Mouse (Mus musculus): ENCODE measurements around the gene Srgap3.

The Srgap3 gene

DNA sequence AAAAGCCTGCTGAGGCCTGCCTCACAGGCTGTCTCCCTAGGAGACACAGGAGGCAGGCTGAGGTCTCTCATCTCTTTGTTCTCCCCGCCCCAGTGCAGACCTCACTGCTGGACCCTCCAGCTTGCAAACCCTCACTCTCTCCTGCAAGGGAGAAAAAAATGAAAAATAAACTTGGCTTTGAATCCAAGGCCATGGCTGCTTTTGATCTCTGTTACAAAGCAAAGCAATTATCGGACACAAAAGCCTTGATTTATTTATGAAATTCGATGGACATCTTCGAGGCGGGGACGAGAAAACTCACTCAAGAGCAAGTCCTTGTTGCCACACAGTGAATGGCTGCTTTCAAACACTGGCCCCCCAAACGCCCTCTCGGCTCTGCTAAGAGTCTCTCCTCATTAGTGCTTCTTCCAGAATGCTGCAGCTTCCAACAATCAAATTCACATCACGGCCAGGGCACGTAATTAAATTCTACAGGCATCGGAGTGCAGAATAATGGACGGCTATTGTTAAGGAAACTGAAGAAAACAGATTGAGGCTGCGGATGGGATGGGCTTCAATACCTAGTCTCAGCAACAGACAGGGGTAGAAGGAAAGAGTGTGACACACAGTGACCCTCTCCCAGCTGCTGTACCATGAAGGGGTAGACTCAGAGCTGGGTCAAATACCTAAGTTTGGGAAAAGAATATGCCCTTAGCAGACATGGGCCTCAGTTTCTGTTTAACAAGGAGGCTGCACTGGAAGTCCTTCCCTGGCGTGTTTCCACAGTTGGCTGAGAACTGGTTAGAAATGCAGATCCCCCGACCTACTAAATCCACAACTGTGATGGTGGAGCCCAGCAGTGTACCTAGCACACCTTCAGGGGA, 137.2 kb downstream of the Srgap3 start:
- peak; percentile 54 for DNase-seq

- peak; percentile 13 for DNase-seq
These were observed 138.3 kb downstream of the Srgap3 start for GRCm38 (mm10) chr6:112808738-112809137.

GRCm38 (mm10) chr6:112801917-112802316, 145.1 kb downstream of the Srgap3 start:
- no peak for DNase-seq

- no peak for DNase-seq
These were observed 148.7 kb downstream of the Srgap3 start for GRCm38 (mm10) chr6:112798378-112798777.

- DNase-seq = no peak
These were observed 150.5 kb downstream of the Srgap3 start for GRCm38 (mm10) chr6:112796607-112797006.

- DNase-seq = no peak
These were observed 153.2 kb downstream of the Srgap3 start for GRCm38 (mm10) chr6:112793887-112794286.

GRCm38 (mm10) chr6:112789901-112790300, 157.2 kb downstream of the Srgap3 start:
- no peak for DNase-seq

- no peak for DNase-seq
These were observed 158.4 kb downstream of the Srgap3 start for GRCm38 (mm10) chr6:112788617-112789016.

DNA sequence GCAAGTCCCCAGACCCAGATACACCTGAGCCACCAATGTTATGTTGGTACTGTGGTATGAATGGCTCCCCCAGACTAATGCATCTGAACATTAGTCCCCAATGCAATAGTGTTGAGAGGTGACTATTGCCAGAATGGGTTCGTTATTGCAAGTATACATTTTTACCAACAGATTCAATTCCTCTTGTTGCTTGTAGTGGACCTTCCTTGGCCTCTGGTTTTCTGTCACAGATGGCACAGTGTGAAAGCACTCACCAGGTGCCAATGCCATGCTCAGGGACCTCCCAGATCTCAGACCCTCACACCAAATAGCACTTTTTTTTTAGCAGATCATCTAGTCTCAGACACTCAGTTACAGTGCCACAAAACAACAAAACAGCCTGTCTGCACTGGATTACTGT, 158.9 kb downstream of the Srgap3 start:
- no peak for DNase-seq

GRCm38 (mm10) chr6:112781409-112782093, 165.5 kb downstream of the Srgap3 start:
- DNase-seq = no peak

GRCm38 (mm10) chr6:112778211-112778610, 168.9 kb downstream of the Srgap3 start:
- peak; percentile 79 for DNase-seq

- no peak for DNase-seq
These were observed 170.3 kb downstream of the Srgap3 start for GRCm38 (mm10) chr6:112776718-112777117.

- no peak for DNase-seq
These were observed 173.3 kb downstream of the Srgap3 start for GRCm38 (mm10) chr6:112773754-112774153.

- no peak for DNase-seq
These were observed 176.1 kb downstream of the Srgap3 start for GRCm38 (mm10) chr6:112770996-112771395.

DNA sequence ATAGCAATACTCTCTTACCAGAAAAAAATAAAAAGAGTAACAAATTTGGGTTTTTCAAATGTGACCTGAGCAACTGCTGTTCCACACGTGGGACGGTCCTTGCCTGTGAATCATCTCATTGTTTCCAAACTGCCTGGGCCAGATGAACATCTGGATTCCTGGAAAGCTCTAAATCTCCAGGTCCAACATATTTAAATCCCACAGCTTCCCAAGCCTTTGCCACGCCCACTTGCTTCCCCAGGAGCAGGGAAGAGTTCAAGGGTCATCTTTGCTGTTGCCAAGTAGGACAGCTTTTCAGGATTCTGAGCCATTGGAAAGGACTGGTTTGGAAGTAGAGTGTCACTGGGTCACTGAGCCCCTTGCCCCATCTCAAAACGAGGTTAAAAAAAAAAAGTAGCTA, 188.5 kb downstream of the Srgap3 start:
- no peak for DNase-seq

DNA sequence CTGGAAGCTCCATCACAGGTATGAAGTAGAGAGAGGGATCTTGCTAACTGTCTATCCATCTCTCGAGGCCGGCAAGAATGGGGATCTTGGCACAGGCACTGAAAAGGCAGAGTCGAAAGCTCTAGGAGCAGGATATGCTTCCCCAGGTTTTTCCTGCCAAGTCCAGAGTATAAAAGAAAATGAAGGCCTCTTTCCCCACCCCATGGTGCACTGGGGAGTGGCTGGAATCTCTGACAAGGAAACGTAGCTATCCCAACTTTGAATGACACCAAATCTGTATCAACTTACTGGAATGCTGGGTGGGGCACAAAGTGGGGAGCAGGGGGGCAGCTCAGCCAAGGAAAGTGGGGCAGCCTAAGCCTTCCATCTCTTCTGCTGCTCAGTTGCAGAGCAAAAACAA, 190.2 kb downstream of the Srgap3 start:
- no peak for DNase-seq

DNA sequence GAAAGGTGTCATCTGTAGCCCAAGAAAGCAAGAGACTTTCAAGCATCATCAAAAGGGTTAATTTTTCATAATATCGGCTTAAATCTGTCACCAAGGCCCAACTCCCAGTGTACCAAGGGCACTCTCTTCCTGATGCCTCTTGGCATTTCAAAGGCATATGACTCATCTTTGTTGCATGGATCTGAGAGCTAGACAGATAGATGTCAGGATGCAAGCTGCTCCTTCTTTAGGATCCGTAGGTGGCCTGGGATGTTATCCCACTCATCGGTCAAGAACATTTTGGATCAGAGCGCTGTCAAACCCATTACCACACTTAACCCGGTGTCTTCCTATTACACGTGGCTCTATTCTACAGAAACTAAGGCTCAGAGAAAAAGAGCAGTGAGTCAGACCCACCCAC, 192.1 kb downstream of the Srgap3 start:
- DNase-seq = no peak

DNA sequence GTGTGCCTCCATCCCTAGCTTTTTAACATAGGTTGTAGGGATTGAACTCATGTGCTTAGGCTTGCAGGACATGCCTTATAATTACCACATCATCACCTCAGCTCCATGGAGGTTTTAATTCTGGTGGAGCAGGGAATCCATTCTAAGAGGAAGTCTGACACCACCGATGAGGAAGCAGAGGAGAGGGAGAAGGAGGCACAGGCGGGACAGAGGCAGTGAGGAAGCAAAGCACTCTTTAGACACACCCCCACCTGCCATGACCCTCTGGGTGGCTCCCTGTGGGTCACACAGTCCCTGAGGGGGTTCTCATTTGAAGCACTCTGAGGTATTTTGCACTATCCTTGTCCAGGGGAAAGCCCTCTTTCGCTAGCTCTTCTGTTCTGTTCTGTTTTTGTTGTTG, 194.5 kb downstream of the Srgap3 start:
- DNase-seq = no peak

- no peak for DNase-seq
These were observed 195.1 kb downstream of the Srgap3 start for GRCm38 (mm10) chr6:112752007-112752406.

DNA sequence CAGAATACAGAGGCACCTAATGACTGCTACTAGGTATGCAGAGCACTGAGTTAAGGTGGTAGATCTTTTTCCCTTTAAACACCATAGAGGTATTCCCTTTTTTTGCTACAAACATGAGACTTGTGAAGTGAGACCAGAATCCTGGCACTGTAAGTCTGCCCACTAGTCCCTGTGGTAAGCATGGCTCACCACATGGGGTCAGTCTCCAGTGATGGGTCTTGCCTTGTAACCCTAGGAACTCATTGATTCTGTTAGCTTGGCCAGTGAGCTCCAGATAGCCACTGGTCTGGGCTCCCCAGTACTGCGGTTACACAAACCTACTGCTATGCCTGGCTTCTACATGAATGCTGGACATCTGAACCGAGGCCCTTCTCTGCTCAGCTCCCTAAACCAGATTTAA, 204.8 kb downstream of the Srgap3 start:
- no peak for DNase-seq

- DNase-seq = no peak
These were observed 205.3 kb downstream of the Srgap3 start for GRCm38 (mm10) chr6:112741766-112742165.

- no peak for DNase-seq
These were observed 207.4 kb downstream of the Srgap3 start for GRCm38 (mm10) chr6:112739635-112740034.

DNA sequence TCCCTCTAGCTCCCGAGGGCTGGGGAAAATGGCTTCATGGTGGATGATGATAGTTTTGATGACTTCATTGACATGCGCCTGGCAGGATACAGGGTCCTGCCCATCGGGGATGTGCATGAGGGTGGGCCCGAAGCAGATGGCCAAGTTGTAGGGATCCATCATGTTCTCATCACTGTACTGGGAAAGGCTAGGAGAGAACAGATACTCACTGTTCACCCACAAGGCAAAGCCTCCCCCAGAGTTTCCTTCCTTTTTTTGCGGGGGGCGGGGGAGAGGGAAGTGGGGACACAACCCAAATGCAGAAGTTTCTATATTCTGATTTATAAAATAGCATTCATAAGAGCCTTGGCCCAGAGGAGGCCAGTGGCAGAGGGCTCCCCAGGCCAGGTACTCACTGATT, 208.1 kb downstream of the Srgap3 start:
- DNase-seq = no peak

- no peak for DNase-seq
These were observed 210.6 kb downstream of the Srgap3 start for GRCm38 (mm10) chr6:112736471-112736870.
